Mouse (Mus musculus): ENCODE results near the gene Pcmt1. TPM values are rescaled to one million over a fixed set of nuclear protein-coding genes. Genes with fewer than 3 reads are reported as not detected.

The Pcmt1 gene
- polyA plus RNA-seq, 1 experiment from 2014 or later, result 144 TPM

- H3K27ac ChIP-seq, result no peak overlapping the region
- H3K9me3 ChIP-seq, result no peaks in the 10 kb centered on the region
- no peak overlapping the region for H3K4me3 ChIP-seq
- WGBS, result 71% methylated on average over 1 of the region's 1 CpGs
- peaks cover 88% of the 10 kb centered on the region for H3K36me3 ChIP-seq
- DNase-seq (ENCODE audit: low spot score), result no peak
- H3K4me1 ChIP-seq (replicated peaks), result no peaks in the 10 kb centered on the region
- H3K27me3 ChIP-seq (ENCODE audit: insufficient read depth, poor library complexity, severe bottlenecking), result no peaks in the 10 kb centered on the region
These were observed 7.3 kb downstream of the Pcmt1 start for GRCm38 (mm10) chr10:7673673-7674072.

GRCm38 (mm10) chr10:7667342-7667802, 13.6 kb downstream of the Pcmt1 start, which contains the start of gene Nup43:
Gene Nup43, plus strand, starts transcription at chr10:7667503.
- Histone ChIP-seq H3K27me3 (ENCODE audit: insufficient read depth, poor library complexity, severe bottlenecking) (no peaks in the 10 kb centered on the region), H3K36me3 (peaks cover 32% of the 10 kb centered on the region), H3K9me3 (no peaks in the 10 kb centered on the region), H3K4me1 (replicated peaks) (peaks cover 19% of the 10 kb centered on the region), H3K27ac (peak within 1 kb of the TSS; percentile 82), H3K4me3 (peak within 1 kb of the TSS; percentile 73)
- peak; percentile 91 for DNase-seq (ENCODE audit: low spot score)
- WGBS, result under 1% methylated on average over 24 of the region's 24 CpGs

- H3K27ac ChIP-seq, result no peak overlapping the region
- H3K4me1 ChIP-seq (replicated peaks), result peaks cover 26% of the 10 kb centered on the region
- DNase-seq (ENCODE audit: low spot score), result no peak
- no peak overlapping the region for H3K4me3 ChIP-seq
- H3K27me3 ChIP-seq (ENCODE audit: insufficient read depth, poor library complexity, severe bottlenecking), result no peaks in the 10 kb centered on the region
- H3K9me3 ChIP-seq, result no peaks in the 10 kb centered on the region
- 85% methylated on average over 1 of the region's 1 CpGs for WGBS
- H3K36me3 ChIP-seq, result peaks cover 7% of the 10 kb centered on the region
These were observed 16.0 kb downstream of the Pcmt1 start for GRCm38 (mm10) chr10:7664889-7665288.

GRCm38 (mm10) chr10:7664027-7664526, 16.9 kb downstream of the Pcmt1 start:
- Histone ChIP-seq H3K9me3 (no peaks in the 10 kb centered on the region), H3K27ac (peak overlapping the region; percentile 96), H3K36me3 (no peaks in the 10 kb centered on the region), H3K4me1 (replicated peaks) (peaks cover 26% of the 10 kb centered on the region), H3K4me3 (peak overlapping the region; percentile 93), H3K27me3 (ENCODE audit: insufficient read depth, poor library complexity, severe bottlenecking) (no peaks in the 10 kb centered on the region)
- 77% methylated on average over 6 of the region's 6 CpGs for WGBS
- DNase-seq (ENCODE audit: low spot score), result no peak

GRCm38 (mm10) chr10:7663159-7664026, 17.5 kb downstream of the Pcmt1 start:
- DNase-seq (ENCODE audit: low spot score), result peak; percentile 89
- H3K27me3 ChIP-seq (ENCODE audit: insufficient read depth, poor library complexity, severe bottlenecking), result no peaks in the 10 kb centered on the region
- peak overlapping the region; percentile 96 for H3K27ac ChIP-seq
- peak overlapping the region; percentile 93 for H3K4me3 ChIP-seq
- peaks cover 24% of the 10 kb centered on the region for H3K4me1 ChIP-seq (replicated peaks)
- WGBS, result 1% methylated on average over 64 of the region's 64 CpGs
- H3K36me3 ChIP-seq, result 0 out of 2 replicates have a peak, but pooled peaks cover 3% of the 10 kb centered on the region
- H3K9me3 ChIP-seq, result no peaks in the 10 kb centered on the region

- WGBS, result under 1% methylated on average over 44 of the region's 44 CpGs
These were observed 18.3 kb downstream of the Pcmt1 start for GRCm38 (mm10) chr10:7662471-7663141.

GRCm38 (mm10) chr10:7651057-7651456, 29.9 kb downstream of the Pcmt1 start:
- H3K36me3 ChIP-seq, result peaks cover 25% of the 10 kb centered on the region
- H3K27ac ChIP-seq, result no peak overlapping the region
- no peaks in the 10 kb centered on the region for H3K9me3 ChIP-seq
- WGBS, result 89% methylated on average over 2 of the region's 2 CpGs
- no peak overlapping the region for H3K4me3 ChIP-seq
- H3K4me1 ChIP-seq (replicated peaks), result no peaks in the 10 kb centered on the region
- H3K27me3 ChIP-seq (ENCODE audit: insufficient read depth, poor library complexity, severe bottlenecking), result no peaks in the 10 kb centered on the region
- DNase-seq (ENCODE audit: low spot score), result no peak

More at GRCm38 (mm10) chr10:7662471-7663141, 18.3 kb downstream of the Pcmt1 start:
- H3K27me3 ChIP-seq (ENCODE audit: insufficient read depth, poor library complexity, severe bottlenecking), result no peaks in the 10 kb centered on the region
- H3K4me3 ChIP-seq, result peak overlapping the region; percentile 93
- H3K4me1 ChIP-seq (replicated peaks), result peaks cover 18% of the 10 kb centered on the region; the same call in 1 of the 2 replicates
- peak overlapping the region; percentile 96 for H3K27ac ChIP-seq
- H3K36me3 ChIP-seq, result 0 out of 2 replicates have a peak, but pooled peaks cover 8% of the 10 kb centered on the region
- no peak for DNase-seq (ENCODE audit: low spot score)
- H3K9me3 ChIP-seq, result no peaks in the 10 kb centered on the region

- H3K4me3 ChIP-seq, result no peak overlapping the region
- DNase-seq (ENCODE audit: low spot score), result no peak
- 88% methylated on average over 4 of the region's 4 CpGs for WGBS
- no peaks in the 10 kb centered on the region for H3K9me3 ChIP-seq
- H3K36me3 ChIP-seq, result peaks cover 44% of the 10 kb centered on the region
- no peaks in the 10 kb centered on the region for H3K27me3 ChIP-seq (ENCODE audit: insufficient read depth, poor library complexity, severe bottlenecking)
- H3K27ac ChIP-seq, result no peak overlapping the region
- H3K4me1 ChIP-seq (replicated peaks), result no peaks in the 10 kb centered on the region
These were observed 31.9 kb downstream of the Pcmt1 start for GRCm38 (mm10) chr10:7649059-7649458.

GRCm38 (mm10) chr10:7645911-7646310, 35.0 kb downstream of the Pcmt1 start:
- no peak for DNase-seq (ENCODE audit: low spot score)
- Histone ChIP-seq H3K36me3 (peaks cover 71% of the 10 kb centered on the region), H3K9me3 (no peaks in the 10 kb centered on the region), H3K27ac (no peak overlapping the region), H3K27me3 (ENCODE audit: insufficient read depth, poor library complexity, severe bottlenecking) (no peaks in the 10 kb centered on the region), H3K4me3 (no peak overlapping the region), H3K4me1 (replicated peaks) (no peaks in the 10 kb centered on the region)
- 91% methylated on average over 2 of the region's 2 CpGs for WGBS

GRCm38 (mm10) chr10:7640366-7640765, 40.6 kb downstream of the Pcmt1 start:
- Histone ChIP-seq H3K27me3 (ENCODE audit: insufficient read depth, poor library complexity, severe bottlenecking) (no peaks in the 10 kb centered on the region), H3K36me3 (peaks cover 84% of the 10 kb centered on the region), H3K4me1 (replicated peaks) (no peaks in the 10 kb centered on the region), H3K27ac (no peak overlapping the region), H3K9me3 (no peaks in the 10 kb centered on the region), H3K4me3 (no peak overlapping the region)
- WGBS, result 94% methylated on average over 12 of the region's 12 CpGs
- no peak for DNase-seq (ENCODE audit: low spot score)

GRCm38 (mm10) chr10:7630951-7631720, 49.8 kb downstream of the Pcmt1 start:
- Histone ChIP-seq H3K27ac (no peak overlapping the region), H3K9me3 (no peaks in the 10 kb centered on the region), H3K4me3 (no peak overlapping the region), H3K36me3 (peaks cover 62% of the 10 kb centered on the region), H3K4me1 (replicated peaks) (no peaks in the 10 kb centered on the region), H3K27me3 (ENCODE audit: insufficient read depth, poor library complexity, severe bottlenecking) (no peaks in the 10 kb centered on the region)
- no peak for DNase-seq (ENCODE audit: low spot score)
- WGBS, result 88% methylated on average over 16 of the region's 16 CpGs

- H3K27me3 ChIP-seq (ENCODE audit: insufficient read depth, poor library complexity, severe bottlenecking), result no peaks in the 10 kb centered on the region
- no peaks in the 10 kb centered on the region for H3K9me3 ChIP-seq
- H3K27ac ChIP-seq, result no peak overlapping the region
- H3K36me3 ChIP-seq, result peaks cover 64% of the 10 kb centered on the region
- H3K4me1 ChIP-seq (replicated peaks), result no peaks in the 10 kb centered on the region
- no peak overlapping the region for H3K4me3 ChIP-seq
- 95% methylated on average over 5 of the region's 5 CpGs for WGBS
- DNase-seq (ENCODE audit: low spot score), result no peak
These were observed 50.6 kb downstream of the Pcmt1 start for GRCm38 (mm10) chr10:7630286-7630685.
